Mouse (Mus musculus) thymus, postnatal 0 days (tissue): ENCODE data around the gene Fam129a. TPM values are rescaled to one million over a fixed set of nuclear protein-coding genes. Genes with fewer than 3 reads are reported as not detected.

Experiments
- DNase-seq: peaks from one replicate; pipeline ENCODE4 v3.0.0-alpha.2; 2015; ENCODE audit warnings: low spot score
- polyA plus RNA-seq: library from polyadenylated mRNA; unstranded; fragments of >200 nt; fragmentation: Nextera tagmentation; extraction: Ambion mirVana; gene quantifications from 2 replicates; pipeline ENCODE4 v1.2.1, GENCODE M21; 2015

The Fam129a gene
- polyA plus RNA-seq, 1 experiment from 2014 or later = 12.6 TPM

- DNase-seq = no peak
Measured at GRCm38 (mm10) chr1:151624442-151625226, 53.6 kb downstream of the Fam129a start.

GRCm38 (mm10) chr1:151625260-151625659 is 54.3 kb downstream of the Fam129a start:
- DNase-seq = no peak

GRCm38 (mm10) chr1:151625690-151626089 is 54.7 kb downstream of the Fam129a start:
- no peak for DNase-seq

GRCm38 (mm10) chr1:151626631-151627030 is 55.6 kb downstream of the Fam129a start:
- no peak for DNase-seq

GRCm38 (mm10) chr1:151627141-151627540 is 56.2 kb downstream of the Fam129a start:
- DNase-seq = no peak

GRCm38 (mm10) chr1:151629591-151630250 is 58.7 kb downstream of the Fam129a start:
- DNase-seq = no peak

GRCm38 (mm10) chr1:151630251-151630628 is 59.3 kb downstream of the Fam129a start:
- no peak for DNase-seq

GRCm38 (mm10) chr1:151631061-151631460 is 60.1 kb downstream of the Fam129a start:
- no peak for DNase-seq

- DNase-seq = no peak
Measured at GRCm38 (mm10) chr1:151631703-151632294, 60.8 kb downstream of the Fam129a start.

GRCm38 (mm10) chr1:151632567-151633356 is 61.8 kb downstream of the Fam129a start:
- DNase-seq = no peak

GRCm38 (mm10) chr1:151636637-151637036 is 65.7 kb downstream of the Fam129a start:
- no peak for DNase-seq

GRCm38 (mm10) chr1:151637351-151637922 is 66.5 kb downstream of the Fam129a start:
- DNase-seq = no peak

GRCm38 (mm10) chr1:151638357-151638756 is 67.4 kb downstream of the Fam129a start:
- no peak for DNase-seq

GRCm38 (mm10) chr1:151638770-151639169 is 67.8 kb downstream of the Fam129a start:
- DNase-seq = no peak

GRCm38 (mm10) chr1:151646380-151646779 is 75.4 kb downstream of the Fam129a start:
- DNase-seq = no peak

GRCm38 (mm10) chr1:151648099-151648498 is 77.1 kb downstream of the Fam129a start:
- DNase-seq = no peak

- DNase-seq = no peak
Measured at GRCm38 (mm10) chr1:151657042-151657605, 86.1 kb downstream of the Fam129a start.

GRCm38 (mm10) chr1:151658291-151658830 is 87.4 kb downstream of the Fam129a start:
- no peak for DNase-seq

GRCm38 (mm10) chr1:151659636-151660035 is 88.7 kb downstream of the Fam129a start:
- no peak for DNase-seq

- DNase-seq = no peak
Measured at GRCm38 (mm10) chr1:151660251-151660650, 89.3 kb downstream of the Fam129a start.

- no peak for DNase-seq
Measured at GRCm38 (mm10) chr1:151660883-151661282, 89.9 kb downstream of the Fam129a start.
